Mouse (Mus musculus): ENCODE data around the gene Gm20422.

GRCm38 (mm10) chr8:69815396-69815795 is 40.7 kb upstream of the Gm20422 start:
- TF ChIP-seq CTCF (IDR thresholded peaks at IDR 0.05; ENCODE audit: low read depth, low read length): no peak
- no peak for TF ChIP-seq POLR2A (IDR thresholded peaks at IDR 0.05; ENCODE audit: extremely low read depth, insufficient read depth, low read length)

Data from liver, adult 2 months (tissue).